Mouse (Mus musculus) macrophage (primary cell): ENCODE results near the gene Baz2a. TPM values are rescaled to one million over a fixed set of nuclear protein-coding genes. Genes with fewer than 3 reads are reported as not detected.
A peak's percentile ranks its signal among the peaks of the same experiment; 100 is the strongest.
"Not testable (repeated sequence)": the region's sequence is repeated elsewhere in the genome, so short reads cannot be mapped to it uniquely, and the experiment has no call there.

Source experiments
- H3K27ac ChIP-seq: fragments of 350-480 bp; formaldehyde crosslinking; 2 replicates; pipeline ENCODE4 v1.9.0; 2021
- H3K36me3 ChIP-seq: fragments of 350-480 bp; formaldehyde crosslinking; 2 replicates; pipeline ENCODE4 v1.9.0; 2021; ENCODE audit errors: inconsistent target
- H3K4me3 ChIP-seq: fragments of 350-480 bp; formaldehyde crosslinking; 2 replicates; pipeline ENCODE4 v1.9.0; 2021; ENCODE audit errors: inconsistent target
- H3K79me2 ChIP-seq: fragments of 350-480 bp; formaldehyde crosslinking; 2 replicates; pipeline ENCODE4 v1.9.0; 2021; ENCODE audit errors: inconsistent target
- WGBS: methylation state at CpG from one replicate; pipeline ENCODE4 v1.1.7; 2026; ENCODE audit warnings: inconsistent platforms; ENCODE audit not compliant: missing documents; 5-methylcytosine and 5-hydroxymethylcytosine counted together
- polyA plus RNA-seq: library from polyadenylated mRNA; stranded (reverse); fragments of 250-400 nt; gene quantifications from 3 replicates; pipeline ENCODE4 v1.2.4, GENCODE M21; 2018; ENCODE audit warnings: inconsistent platforms

The Baz2a gene
- polyA plus RNA-seq, 1 experiment from 2014 or later = 31.2 TPM

DNA sequence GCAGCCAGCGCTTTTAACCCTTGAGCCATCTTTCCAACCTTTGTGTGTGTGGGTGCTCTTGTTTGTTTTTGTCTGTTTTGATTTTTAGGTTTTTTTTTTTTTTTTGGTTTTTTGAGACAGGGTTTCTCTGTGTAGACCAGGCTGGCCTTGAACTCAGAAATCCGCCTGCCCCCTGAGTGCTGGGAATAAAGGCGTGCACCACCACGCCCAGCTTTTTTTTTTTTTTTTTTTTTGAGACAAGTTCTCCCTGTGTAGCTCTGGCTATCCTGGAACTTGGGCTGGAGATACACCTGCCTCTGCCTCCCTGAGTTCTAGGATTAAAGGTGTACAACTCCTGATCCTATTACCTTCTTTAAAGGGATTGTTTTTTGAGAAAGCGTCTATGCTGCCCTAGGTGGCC is 30.3 kb upstream of the Baz2a start:
- peaks cover 68% of the 10 kb centered on the region for H3K79me2 ChIP-seq
- no peaks in the 10 kb centered on the region for H3K36me3 ChIP-seq
- 88% methylated on average over 4 of the region's 5 CpGs for WGBS
- H3K4me3 ChIP-seq = no peak overlapping the region
- H3K27ac ChIP-seq = no peak overlapping the region

DNA sequence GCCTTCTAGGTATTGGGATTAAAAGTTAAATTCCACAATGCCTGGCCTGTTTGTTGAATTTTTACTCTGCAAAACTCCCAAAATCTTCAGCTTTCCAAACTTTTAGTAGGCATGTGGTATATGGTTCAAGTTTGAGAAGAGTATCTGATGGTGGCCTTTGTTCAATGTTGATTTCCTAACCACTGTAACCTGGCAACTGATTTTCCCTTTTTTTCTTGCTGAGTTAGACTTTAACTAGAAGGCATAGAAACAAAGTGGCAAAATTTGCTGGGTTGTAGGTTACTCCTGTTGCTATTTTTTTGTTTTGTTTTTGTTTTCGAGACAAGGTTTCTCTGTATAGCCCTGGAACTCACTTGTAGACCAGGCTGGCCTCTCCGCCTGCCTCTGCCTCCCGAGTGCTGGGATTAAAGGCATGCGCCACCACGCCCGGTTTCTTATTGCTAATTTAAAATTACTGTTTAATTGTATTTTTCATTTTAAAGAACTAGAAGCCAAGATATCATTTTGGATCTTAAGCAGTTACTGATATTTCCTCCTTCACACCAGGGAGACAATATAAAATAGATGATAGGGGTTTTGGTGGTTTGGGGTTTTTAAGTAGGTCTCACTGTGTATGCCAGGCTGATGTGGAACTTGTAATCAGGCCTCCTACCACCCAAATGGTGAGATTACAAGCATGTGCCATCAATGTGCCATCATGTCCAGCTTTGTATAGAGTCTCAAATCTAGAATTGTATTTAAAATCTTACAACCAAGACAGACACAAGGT is 29.0 kb upstream of the Baz2a start:
- no peak overlapping the region for H3K27ac ChIP-seq
- no peaks in the 10 kb centered on the region for H3K36me3 ChIP-seq
- WGBS = 92% methylated on average over 6 of the region's 6 CpGs
- peaks cover 81% of the 10 kb centered on the region for H3K79me2 ChIP-seq
- H3K4me3 ChIP-seq = no peak overlapping the region

DNA sequence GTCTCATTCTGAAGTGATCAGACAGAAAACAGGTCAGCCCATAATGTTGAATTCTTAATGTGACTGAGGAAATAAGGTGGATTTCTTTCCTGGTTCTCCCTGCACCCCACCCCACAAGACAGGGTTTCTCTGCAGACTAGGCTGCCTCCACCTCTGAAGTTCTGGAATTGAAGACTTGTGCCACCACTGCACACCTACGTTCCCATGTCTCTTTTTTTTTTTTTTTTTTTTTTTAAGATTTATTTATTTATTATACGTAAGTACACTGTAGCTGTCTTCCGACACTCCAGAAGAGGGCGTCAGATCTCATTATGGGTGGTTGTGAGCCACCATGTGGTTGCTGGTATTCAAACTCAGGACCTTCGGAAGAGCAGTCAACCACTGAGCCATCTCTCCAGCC is 25.3 kb upstream of the Baz2a start:
- 81% methylated on average over 4 of the region's 5 CpGs for WGBS
- Histone ChIP-seq H3K79me2 (peaks cover 100% of the 10 kb centered on the region), H3K4me3 (no peak overlapping the region), H3K27ac (no peak overlapping the region), H3K36me3 (peaks cover 18% of the 10 kb centered on the region; the same call in 1 of the 2 replicates)

DNA sequence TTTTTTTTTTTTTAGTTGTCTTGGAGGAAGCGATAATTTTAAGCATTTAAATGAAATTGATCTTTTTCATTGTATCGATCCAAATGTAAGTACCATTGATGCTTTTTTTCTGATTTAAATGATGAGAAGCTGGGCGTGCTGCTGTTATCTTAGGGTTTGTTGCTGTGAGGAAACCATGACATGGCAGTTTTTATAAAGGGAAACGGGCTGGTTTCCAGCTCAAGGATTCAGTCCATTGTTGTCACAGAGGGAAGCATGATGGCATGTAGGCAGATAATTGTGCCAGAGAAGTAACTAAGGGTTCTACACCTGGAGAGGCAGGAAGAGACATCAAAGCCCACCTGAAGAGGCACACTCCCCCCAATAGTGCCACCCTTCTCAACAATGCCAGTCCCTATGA is 22.2 kb upstream of the Baz2a start:
- H3K27ac ChIP-seq = no peak overlapping the region
- H3K36me3 ChIP-seq = peaks cover 38% of the 10 kb centered on the region
- H3K4me3 ChIP-seq = no peak overlapping the region
- peaks cover 82% of the 10 kb centered on the region for H3K79me2 ChIP-seq
- 72% methylated on average over 4 of the region's 4 CpGs for WGBS

DNA sequence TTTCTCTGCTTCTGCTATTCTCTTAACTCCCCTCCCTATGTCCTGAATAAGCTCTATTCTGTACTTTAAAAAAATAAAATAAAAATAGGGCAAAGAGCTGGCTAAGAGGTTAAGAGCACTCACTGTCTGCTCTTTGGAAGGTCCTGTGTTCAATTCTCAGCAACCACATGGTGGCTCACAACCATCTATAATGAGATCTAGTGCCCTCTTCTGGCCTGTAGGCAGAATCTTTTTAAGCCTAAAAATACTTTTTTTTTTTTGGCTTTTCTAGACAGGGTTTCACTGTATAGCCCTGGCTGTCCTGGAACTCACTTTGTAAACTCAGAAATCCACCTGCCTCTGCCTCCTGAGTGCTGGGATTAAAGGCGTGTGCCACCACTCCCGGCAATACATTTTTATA is 20.9 kb upstream of the Baz2a start:
- WGBS = 90% methylated on average over 2 of the region's 2 CpGs
- Histone ChIP-seq H3K79me2 (peaks cover 69% of the 10 kb centered on the region), H3K36me3 (peaks cover 45% of the 10 kb centered on the region)
- H3K4me3 ChIP-seq, H3K27ac ChIP-seq: not testable (repeated sequence)

DNA sequence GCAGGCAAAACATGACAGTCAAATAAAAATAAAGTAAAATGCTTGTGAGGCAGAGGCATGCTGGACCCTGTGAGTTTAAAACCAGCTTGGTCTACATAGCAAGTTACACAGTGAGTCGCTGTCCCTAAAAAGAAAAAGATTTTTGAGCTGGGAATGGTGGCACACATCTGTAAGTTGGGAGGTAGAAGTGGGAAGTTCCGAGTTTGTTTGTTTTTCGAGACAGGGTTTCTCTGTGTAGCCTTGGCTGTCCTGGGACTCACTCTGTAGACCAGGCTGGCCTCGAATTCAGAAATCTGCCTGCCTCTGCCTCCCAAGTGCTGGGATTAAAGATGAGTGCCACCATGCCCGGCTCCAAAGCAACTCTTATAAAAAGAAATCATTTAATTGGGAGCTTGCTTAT is 13.1 kb upstream of the Baz2a start:
- not testable (repeated sequence) for H3K36me3 ChIP-seq, H3K27ac ChIP-seq, H3K79me2 ChIP-seq, H3K4me3 ChIP-seq
- 89% methylated on average over 5 of the region's 5 CpGs for WGBS

DNA sequence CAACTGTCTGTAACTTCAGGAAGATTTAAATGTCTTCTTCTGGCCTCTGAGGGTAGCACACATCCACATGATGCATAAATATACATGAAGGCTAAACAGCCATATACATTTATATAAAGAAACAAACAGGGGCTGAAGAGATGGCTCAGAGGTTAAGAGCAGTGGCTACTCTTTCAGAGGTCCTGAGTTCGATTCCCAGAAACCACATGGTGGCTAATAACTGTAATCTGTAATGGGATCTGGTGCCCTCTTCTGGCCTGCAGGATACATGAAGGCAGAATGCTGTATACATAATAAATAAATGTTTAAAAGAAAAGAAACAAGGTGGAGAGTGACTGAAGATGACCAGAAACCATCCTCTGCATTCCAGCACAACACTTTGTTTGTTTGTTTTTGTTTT is 10.9 kb upstream of the Baz2a start:
- Histone ChIP-seq H3K36me3 (peaks cover 7% of the 10 kb centered on the region; the same call in 1 of the 2 replicates), H3K4me3 (no peak overlapping the region), H3K79me2 (peaks cover 24% of the 10 kb centered on the region), H3K27ac (no peak overlapping the region)
- 40% methylated on average over 1 of the region's 1 CpGs for WGBS

DNA sequence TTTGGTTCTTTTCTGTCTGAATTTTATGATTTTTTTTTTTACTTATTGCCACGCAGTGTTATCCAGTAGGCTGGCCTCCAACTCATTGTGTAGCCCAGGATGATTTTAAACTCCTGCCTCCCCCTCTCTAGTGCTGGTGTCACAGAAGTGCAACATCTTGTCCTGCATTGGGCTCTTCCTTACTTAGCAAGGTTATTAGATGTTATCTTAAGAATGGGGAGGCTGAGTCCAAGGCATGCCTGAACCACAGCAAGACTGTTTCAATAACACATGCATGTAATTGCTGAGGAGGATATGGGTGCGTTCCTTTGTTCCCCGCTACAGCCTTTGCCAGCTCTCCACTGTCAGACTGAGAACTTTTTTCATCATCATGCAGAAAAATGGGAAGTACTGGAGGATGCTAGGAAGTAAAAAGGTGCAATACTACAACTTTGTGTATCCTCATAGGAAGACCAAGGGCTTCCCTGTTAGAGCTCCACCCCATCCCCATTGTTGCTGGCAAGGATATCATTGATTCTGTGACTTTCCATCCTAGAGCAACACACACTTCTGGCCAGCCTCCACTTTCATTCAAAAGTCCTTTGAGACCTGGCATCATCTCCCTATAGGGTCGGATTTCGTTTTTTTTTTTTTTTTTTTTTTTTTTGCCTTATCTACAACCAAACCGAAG is 9.4 kb upstream of the Baz2a start:
- Histone ChIP-seq H3K36me3 (peaks cover 21% of the 10 kb centered on the region; the same call in 1 of the 2 replicates), H3K79me2 (peaks cover 39% of the 10 kb centered on the region), H3K4me3 (peak overlapping the region; percentile 94), H3K27ac (no peak overlapping the region)
- WGBS = 47% methylated on average over 4 of the region's 6 CpGs

DNA sequence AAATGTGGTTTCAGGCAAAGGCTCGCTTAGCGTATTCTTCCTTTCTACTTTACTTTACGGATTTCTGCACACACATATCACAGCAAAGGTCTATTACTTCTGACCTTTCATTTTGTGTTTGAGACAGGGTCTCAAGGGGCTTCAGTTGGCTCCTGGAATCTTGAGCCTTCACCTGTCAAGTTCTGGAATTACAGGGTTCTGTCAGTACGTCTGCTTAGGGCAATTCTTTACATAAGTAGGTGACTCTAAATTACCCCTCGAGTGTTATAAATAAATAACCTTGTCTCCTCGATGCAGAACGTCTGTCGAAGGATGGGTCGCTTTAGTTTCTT is 8.9 kb upstream of the Baz2a start:
- 3% methylated on average over 9 of the region's 9 CpGs for WGBS
- H3K27ac ChIP-seq = peak overlapping the region; percentile 46

DNA sequence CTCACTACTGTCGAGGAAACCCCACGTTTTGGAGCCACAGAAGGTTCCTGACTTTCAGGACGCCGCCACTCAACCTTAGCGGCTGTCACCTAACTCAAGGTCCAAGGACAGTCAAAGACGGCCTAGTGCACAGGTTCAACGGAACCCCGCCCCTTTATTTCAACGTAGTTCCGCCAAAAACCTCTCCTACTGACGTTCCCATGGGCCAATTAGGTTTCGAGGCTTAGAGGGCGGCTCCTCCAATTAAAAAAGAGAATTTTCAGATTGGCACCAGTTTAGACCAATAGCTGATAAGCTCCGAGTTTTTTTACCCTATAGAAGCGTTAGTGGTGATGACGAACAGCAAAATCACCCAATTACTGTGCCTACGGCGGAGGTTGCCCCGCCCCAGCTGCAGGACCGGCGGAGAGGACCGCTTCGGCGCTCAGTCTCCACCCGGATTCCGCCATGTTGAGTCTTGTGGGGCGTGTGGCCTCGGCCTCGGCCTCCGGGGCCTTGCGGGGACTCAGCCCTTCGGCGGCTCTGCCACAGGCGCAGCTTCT is 8.4 kb upstream of the Baz2a start, which contains the start of gene Atp5b:
TSS of gene Atp5b (plus strand) at position 394 of the 542 bp plus-strand sequence.
- peaks cover 46% of the 10 kb centered on the region for H3K79me2 ChIP-seq
- 1% methylated on average over 33 of the region's 34 CpGs for WGBS
- H3K4me3 ChIP-seq = peak within 1 kb of the TSS; percentile 94
- peaks cover 31% of the 10 kb centered on the region for H3K36me3 ChIP-seq
- peak within 1 kb of the TSS; percentile 84 for H3K27ac ChIP-seq

More for the DNA sequence above, 8.9 kb upstream of the Baz2a start:
- H3K4me3 ChIP-seq = peak overlapping the region; percentile 94
- peaks cover 41% of the 10 kb centered on the region for H3K79me2 ChIP-seq
- H3K36me3 ChIP-seq = peaks cover 26% of the 10 kb centered on the region

DNA sequence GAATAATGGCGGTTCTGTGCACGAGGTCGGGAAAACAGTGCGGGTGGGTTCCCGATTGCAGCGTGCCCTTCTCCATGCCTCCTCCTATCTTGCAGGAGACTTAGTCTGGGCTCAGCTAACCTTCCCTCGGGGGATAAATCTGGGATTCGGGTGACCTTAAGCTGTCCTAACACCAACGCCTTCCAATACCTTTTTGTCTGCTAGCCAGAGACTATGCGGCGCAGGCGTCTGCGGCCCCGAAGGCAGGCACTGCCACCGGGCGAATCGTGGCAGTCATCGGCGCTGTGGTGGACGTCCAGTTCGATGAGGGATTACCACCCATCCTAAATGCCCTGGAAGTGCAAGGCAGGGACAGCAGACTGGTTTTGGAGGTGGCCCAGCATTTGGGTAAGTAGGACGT is 7.7 kb upstream of the Baz2a start:
- H3K27ac ChIP-seq = peak overlapping the region; percentile 84
- peaks cover 48% of the 10 kb centered on the region for H3K79me2 ChIP-seq
- WGBS = 3% methylated on average over 20 of the region's 22 CpGs
- peaks cover 38% of the 10 kb centered on the region for H3K36me3 ChIP-seq
- H3K4me3 ChIP-seq = peak overlapping the region; percentile 94

DNA sequence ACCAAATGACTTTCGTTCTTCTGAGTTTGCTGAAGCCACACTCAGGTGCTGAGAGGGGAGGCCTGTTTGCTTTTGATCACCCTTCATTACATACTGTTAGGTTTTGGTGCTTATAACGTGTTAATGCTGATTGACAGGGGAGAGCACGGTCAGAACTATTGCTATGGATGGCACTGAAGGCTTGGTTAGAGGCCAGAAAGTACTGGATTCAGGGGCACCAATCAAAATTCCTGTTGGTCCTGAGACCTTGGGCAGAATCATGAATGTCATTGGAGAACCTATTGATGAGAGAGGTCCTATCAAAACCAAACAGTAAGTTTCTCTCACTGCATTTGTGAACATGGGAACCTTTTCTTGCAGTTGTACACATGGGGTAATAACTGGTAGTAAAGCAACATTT is 7.2 kb upstream of the Baz2a start:
- H3K4me3 ChIP-seq = peak overlapping the region; percentile 94
- peak overlapping the region; percentile 84 for H3K27ac ChIP-seq
- peaks cover 43% of the 10 kb centered on the region for H3K36me3 ChIP-seq
- WGBS = 0% methylated on average over 3 of the region's 3 CpGs
- peaks cover 48% of the 10 kb centered on the region for H3K79me2 ChIP-seq

DNA sequence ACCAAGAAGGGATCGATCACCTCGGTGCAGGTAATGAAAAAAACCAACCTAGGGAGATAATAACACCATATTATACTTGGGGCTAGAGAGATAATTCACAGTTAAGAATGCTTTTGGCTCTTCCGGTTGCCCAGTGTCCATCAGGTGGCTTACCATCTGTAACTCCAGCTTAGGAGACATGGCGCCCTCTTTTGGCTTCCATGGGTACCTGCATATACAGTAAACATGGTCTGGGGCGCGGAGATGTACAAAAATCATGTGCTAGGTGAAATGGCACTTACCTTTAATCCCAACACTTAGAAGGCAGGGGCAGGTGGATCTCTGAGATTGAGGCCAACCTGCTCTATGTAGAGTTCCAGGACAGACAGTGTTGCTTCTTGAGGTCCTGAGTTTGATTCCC is 5.0 kb upstream of the Baz2a start:
- WGBS = 82% methylated on average over 6 of the region's 6 CpGs
- Histone ChIP-seq H3K36me3 (peaks cover 51% of the 10 kb centered on the region), H3K27ac (no peak overlapping the region), H3K4me3 (no peak overlapping the region), H3K79me2 (peaks cover 48% of the 10 kb centered on the region)

DNA sequence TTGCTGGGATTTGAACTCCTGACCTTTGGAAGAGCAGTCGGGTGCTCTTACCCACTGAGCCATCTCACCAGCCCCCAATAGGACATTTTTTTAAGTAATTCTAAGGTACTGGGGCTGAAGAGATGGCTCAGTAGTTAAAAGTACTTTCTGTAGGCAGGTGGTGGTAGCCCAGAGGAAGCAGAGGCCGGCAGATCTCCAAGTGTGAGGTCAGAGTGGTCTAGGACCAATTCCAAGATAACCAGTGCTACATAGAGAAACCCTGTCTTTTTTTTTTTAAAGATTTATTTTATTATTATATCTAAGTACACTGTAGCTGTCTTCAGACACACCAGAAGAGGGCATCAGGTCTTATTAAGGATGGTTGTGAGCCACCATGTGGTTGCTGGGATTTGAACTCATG is 4.2 kb upstream of the Baz2a start:
- WGBS = 64% methylated on average over 1 of the region's 2 CpGs
- H3K36me3 ChIP-seq = peaks cover 51% of the 10 kb centered on the region
- peaks cover 48% of the 10 kb centered on the region for H3K79me2 ChIP-seq

DNA sequence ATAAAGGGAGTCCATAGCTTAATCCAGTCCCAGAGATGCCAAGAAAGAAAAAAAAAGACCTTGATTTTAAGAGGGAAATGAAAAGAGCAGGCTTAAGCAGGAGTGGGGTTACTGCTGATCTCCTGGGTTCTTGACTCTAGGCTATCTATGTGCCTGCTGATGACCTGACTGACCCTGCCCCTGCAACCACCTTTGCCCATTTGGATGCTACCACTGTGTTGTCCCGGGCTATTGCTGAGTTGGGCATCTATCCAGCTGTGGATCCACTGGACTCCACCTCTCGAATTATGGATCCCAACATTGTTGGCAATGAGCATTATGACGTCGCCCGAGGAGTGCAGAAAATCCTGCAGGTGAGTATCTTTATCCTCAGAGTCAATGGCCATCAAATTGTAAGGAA is 3.2 kb upstream of the Baz2a start:
- H3K36me3 ChIP-seq = peaks cover 51% of the 10 kb centered on the region
- no peak overlapping the region for H3K4me3 ChIP-seq
- H3K79me2 ChIP-seq = peaks cover 47% of the 10 kb centered on the region
- H3K27ac ChIP-seq = no peak overlapping the region
- WGBS = 94% methylated on average over 5 of the region's 5 CpGs

More for the DNA sequence above, 4.2 kb upstream of the Baz2a start:
- not testable (repeated sequence) for H3K27ac ChIP-seq, H3K4me3 ChIP-seq
